Mouse (Mus musculus): Measurements from ENCODE around the gene Sp2.
A peak's percentile ranks its signal among the peaks of the same experiment; 100 is the strongest.

DNA sequence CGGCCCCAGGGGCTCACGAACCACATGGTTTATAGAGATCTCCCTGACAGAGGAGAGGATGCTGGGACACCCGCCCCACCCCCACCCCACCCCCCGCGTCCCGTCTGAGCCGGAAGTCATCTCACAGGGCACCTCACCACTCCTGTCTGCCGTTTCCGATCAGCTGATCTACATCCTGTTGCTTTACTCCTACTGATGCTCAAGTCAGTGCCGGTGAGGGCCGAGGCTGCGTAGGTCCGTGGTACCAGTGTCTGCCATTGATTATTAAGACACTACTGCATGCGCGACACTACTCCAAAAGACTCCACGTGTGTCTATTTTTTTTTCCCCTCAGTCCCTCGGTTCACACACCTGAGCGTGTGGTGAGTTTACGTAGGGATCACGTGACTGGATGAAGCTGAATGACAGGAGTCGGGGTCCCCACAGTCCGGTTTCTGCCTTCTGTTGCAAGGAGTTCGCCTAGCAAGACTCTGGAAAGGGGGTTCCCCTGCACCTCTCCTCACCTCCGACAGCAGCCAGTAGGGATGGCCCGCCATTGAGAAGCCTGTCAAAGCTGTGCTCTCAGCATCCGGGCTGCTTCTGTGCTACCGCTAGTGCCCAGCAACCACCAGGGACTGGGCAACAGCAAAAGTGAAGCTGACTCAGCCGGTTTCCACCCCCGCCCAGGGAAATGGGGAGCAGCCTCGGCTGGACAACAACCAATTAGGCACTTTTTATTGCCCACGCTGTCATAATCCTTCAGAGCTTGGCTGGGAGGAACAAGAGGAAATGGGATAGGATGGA is 5.3 kb upstream of the Sp2 start:
- peak; percentile 91 for TF ChIP-seq USF1 (IDR thresholded peaks at IDR 0.05; ENCODE audit: low read depth)
- TF ChIP-seq MYOD1 (IDR thresholded peaks at IDR 0.05; ENCODE audit: control insufficient read depth, insufficient read length, low read depth): no peak
- TF ChIP-seq CTCF (IDR thresholded peaks at IDR 0.05; ENCODE audit: control insufficient read depth, insufficient read depth, insufficient read length): no peak
- no peak for TF ChIP-seq FOSL1 (IDR thresholded peaks at IDR 0.05; ENCODE audit: insufficient read depth, low read length, poor library complexity, severe bottlenecking)
- TF ChIP-seq MAX (IDR thresholded peaks at IDR 0.05): no peak
- no peak for TF ChIP-seq MYOG (IDR thresholded peaks at IDR 0.05; ENCODE audit: control insufficient read depth, extremely low read depth, insufficient read length)
- no peak for TF ChIP-seq CEBPB (IDR thresholded peaks at IDR 0.05; ENCODE audit: low read depth)

Data from C2C12 (cell line).